Mouse (Mus musculus) gastrocnemius, postnatal 14 days (tissue): Measurements from ENCODE around the gene Alox5ap. TPM values are rescaled to one million over a fixed set of nuclear protein-coding genes. Genes with fewer than 3 reads are reported as not detected.

ENCODE experiments used
- DNase-seq: peaks from one replicate; pipeline ENCODE4 v3.0.0; 2021; ENCODE audit warnings: mixed read lengths
- intact Hi-C: fragments of 180-260 bp; cut with DNase I; formaldehyde crosslinking; loops from one replicate; pipeline ENCODE4 v1.15.1; 2025; ENCODE audit warnings: low total_unique reads
- long read RNA-seq, 2 experiments: library from polyadenylated mRNA; stranded (forward); transcript quantifications; one replicate each; pipeline ENCODE4 v2.0.0; 2021
- total RNA-seq, 2 experiments: library from RNA; stranded (reverse); gene quantifications; 2 replicates each; pipeline ENCODE4 v1.2.3; 2021

Gene Alox5ap
- 1 to 10 TPM; 8.2 to 9.5 TPM for total RNA-seq
- long read RNA-seq, experiment 1, partial matches to known transcripts, result 0 of 2 reads
- long read RNA-seq, experiment 1, other reads (novel, unspliced or antisense), result 1 of 2 reads
- long read RNA-seq, experiment 2, partial matches to known transcripts, result 0 of 3 reads
- long read RNA-seq, experiment 2, other reads (novel, unspliced or antisense), result 2 of 3 reads

DNA sequence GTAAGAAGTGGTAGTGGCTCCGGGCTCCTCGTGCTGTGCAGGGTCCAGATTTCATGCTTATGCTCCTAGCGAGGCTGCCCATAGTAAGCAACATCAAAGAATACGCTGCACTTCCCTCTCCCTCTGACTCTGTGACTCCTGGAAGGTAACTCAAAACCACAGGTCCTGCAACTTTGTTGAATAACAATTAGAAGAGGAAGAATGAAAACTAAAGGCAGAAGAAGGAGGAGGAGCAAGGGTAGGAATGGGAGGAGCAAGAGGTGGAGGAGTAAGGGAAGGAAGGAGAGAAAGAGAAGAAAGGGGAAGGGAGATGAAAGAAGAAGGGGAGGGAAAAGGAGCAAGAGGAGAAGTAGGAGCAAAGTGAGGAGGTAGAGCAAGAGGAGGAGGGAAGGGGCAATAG, at the start of gene Alox5ap:
Alox5ap (plus strand) TSS at position 363 of the 400 bp plus-strand sequence.
- intact Hi-C loops, result no loop called here
- no peak for DNase-seq

DNA sequence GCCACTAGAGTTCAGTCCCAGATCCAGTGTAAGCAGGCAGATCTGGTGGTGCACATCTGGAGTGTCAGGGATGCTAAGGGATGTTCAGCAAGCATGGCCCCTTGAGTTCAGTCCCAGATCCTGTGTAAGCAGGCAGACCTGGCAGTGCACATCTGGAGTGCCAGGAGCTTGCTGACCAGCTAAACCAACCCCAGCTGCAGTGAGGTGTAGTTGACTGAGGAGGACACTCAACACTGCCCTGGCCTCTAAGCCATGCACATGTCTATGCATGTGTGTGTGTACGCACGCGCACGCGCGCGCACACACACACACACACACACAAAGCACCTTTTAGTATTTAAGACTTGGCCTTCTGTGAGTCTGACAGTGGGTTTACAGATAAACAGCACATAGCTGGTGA, 49.0 kb upstream of the Alox5ap start:
- intact Hi-C loops, result no loop called here
- DNase-seq, result no peak

DNA sequence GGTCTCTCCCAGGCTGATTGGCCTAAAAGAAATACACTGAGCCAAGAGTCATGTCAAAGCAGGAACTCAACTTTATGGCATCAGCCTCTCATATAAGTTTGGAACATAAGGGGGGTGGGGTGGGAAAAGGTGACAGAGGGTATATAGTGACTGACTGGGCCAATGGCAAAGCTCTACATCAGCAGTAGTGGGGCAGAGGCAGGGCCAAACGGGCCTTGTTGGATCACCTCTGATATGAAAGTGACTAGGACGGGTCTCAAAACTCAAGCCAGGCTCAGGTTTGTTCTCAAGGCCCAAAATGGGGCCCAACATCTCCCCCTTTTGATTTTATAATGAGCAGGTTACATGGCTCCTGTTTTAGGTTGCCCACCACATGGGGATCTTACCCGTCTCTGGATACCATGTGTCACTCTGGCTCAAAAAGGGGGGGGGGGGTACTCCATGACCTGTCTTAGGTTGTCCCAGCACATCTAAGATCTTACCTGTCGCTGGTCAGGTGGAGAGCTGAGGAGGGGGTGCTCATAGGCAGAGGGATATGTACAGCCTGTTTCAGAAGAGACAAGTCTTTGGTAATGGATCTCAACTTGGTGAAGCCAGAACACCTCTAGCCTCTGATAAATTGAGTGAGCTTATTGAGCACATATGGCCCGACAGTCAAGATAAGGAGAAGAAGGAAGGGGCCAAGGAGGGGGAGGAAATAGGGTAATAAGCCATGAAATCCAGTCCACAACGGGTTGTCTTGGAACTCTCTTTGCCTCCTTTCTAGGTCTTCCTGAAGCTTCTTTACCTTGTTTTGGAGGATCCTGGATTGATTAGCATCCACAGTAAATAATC, 46.8 kb upstream of the Alox5ap start:
- no peak for DNase-seq
- intact Hi-C loops, result no loop called here

DNA sequence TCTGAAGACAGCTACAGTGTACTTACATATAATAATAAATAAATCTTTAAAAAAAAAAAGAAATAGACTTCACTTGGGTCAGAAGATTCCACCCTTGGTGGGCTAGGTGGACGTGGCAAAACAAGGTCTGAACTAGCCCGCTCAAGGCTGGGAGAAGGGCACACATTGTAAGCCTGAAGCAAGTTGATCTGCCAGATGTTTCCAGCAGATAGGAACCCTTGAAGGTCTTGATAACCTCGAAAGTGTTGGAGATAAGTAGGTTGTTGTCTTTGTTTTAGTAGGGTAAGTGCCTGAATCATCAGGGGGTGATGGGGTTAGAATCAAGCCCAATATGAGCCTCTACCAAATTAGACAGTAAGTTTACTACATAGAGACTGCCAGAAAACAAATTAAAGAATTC, 45.1 kb upstream of the Alox5ap start:
- DNase-seq, result no peak
- intact Hi-C loops, result no loop called here

DNA sequence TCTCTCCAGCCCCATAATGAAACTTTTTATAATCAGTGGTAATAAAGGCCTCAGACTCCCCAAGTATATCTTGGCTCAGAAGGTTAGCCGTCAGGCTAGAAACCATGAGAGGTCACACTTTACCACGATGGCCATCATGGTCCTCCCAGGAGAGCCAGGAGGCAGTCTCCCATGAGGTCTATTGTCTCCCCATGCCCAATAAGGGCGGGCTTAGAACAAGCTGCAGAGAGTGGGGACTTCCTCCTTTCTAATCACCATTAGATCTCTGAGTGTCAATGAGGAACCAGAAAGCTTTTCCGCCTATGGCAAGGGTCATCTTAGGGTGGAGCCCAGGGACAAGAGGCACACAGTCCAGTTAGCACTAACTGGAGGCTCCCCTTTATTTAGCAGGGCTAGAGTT, 43.2 kb upstream of the Alox5ap start:
- no peak for DNase-seq
- intact Hi-C loops, result no loop called here

DNA sequence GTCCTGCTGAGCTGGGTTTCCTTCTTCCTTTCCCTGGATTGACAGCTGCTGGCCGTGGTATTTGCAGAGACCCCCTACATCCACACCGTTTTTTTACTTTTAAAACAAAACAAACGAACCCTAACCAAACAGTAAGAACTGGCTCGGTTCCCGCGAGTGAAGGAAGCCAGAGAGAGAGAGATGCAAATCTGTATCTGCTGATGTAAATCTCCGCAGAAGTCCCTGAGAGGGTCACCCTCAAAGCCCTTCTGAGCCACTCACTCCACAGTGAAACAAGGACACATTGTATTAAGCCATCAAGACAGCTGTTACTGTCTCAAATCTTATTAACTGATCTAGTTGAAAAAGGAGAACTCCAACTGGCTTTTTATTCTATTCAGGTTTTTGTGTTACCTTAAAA, 39.9 kb upstream of the Alox5ap start:
- no peak for DNase-seq
- intact Hi-C loops, result no loop called here

DNA sequence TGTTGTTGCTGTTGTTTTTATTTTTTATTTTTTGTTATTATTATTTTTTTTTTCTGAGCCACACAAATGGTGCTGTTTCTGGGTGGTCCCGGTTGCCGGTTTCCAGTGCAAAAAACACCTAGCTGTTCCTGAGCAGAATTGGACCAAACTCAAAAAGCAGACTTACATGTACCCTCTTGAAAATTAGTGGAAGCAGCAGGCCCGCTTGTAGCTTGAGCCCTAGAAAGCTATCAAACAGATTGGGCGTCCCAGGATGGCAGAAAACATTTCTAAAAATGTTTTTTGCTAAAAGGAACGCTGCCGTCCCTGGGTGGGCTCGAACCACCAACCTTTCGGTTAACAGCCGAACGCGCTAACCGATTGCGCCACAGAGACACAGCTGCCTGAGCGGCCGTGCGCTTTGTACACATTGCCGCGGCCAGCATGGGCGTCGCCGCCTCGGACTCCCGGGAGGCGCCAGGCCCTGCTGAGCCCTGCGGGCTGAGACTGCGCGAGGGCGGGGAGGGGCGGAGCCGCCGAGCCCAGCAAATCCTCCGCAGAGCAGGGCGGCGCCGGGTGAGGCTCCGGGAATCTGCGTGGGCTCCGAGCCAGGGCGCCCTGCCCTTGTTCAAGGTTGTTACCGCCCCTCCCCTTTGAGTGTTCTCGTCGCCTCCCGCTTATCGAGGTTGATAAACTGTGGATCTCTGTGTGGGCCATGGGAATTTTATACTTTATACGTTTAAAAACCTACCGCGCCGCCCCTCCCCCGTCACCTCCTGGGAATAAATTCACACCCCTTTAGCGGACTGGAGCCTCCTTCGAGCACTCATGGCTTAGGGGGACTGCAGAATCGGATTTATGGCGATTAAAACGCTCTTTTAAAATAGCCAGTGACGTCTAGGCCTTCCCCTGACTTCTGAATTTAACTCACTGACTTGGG, 35.6 kb upstream of the Alox5ap start:
- DNase-seq, result peak; percentile 99
- intact Hi-C loops, result no loop called here

DNA sequence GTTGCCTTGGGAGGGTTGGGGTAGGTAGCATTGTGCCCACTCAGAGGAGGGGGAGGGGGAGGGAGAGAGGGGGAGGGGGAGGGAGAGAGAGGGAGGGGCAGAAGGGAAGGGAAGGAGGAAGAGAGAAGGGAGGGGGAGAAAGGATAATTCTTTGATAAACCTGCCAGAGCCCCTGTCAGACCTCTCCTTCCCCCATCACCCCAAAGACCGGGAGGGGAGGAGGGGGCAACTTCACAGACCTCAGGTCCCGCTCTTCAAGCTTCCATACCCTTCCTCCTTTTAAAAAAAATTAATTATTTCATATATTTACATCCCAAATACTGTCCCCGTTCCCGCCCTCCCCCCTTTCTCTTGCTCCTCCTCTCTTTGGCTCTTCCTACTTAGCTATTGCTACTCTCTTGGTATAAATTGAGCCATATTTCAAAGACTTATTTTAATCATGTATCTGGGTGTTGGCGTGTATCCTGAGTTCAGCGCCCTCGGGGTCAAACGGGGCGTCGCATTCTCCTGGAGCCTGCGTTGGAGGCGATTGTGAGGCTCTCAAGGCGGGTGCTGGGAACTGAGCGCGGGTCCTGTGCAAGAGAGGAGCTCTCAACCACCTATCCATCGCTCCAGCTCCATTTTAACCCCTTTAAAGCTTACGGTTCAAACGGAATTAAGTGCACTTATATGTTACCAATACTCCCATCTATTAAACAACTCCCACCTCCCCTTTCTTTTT, 34.8 kb upstream of the Alox5ap start:
- DNase-seq, result no peak
- intact Hi-C loops, result no loop called here

DNA sequence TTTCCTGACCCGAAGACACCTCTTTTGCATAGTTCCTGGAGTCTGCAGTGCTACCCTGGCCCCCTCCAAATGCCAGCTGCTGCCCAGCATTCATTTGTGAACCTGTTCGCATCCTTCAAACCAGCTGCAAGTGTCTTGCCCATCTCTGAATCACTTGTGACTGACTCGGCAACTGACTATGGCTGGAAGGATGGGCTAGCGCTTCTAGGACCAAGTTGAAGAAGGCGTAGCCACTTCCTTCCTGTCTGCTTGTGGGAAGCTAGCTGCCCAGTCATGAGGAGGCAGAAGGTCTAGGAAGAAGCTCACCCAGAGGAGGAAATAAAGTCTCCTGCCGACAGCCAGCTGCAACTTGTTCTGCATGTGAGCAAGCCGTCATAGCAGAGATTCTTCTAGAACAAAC, 29.6 kb upstream of the Alox5ap start:
- DNase-seq, result no peak
- intact Hi-C loops, result no loop called here

DNA sequence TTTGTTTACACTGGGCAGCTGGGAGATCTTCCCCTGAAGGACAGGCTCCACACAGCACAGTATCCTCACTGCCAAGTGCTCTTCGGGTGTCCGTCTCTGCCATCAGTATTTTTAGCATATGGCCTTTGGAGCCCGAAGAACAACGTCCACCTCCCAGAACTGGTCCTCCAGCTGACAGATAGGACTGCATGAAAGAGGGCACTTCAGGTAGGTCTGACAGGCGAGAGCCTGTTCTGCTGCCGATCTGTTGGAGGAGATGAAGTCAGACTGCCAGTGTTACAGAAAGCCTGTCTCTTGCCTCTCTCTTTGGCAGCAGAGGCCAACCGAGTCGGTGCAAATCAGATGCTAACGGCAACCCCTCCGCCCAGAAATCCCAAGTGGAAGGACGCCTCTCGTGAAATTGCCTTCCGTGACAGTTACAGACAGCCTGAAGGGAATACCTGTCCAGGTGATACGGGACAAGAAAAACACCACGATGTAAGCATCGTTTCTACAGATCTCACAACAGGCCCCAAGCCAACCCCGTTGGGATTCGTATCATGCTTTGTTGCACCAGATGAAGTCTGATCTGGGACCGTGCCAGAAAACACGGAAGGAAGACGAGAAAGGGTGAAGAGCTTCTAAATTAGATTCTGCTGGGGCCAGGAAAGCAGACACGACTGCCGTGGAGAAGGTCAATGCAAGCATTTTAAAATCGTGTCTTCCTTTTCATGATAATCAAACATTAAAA, 27.2 kb upstream of the Alox5ap start:
- intact Hi-C loops, result no loop called here
- no peak for DNase-seq

DNA sequence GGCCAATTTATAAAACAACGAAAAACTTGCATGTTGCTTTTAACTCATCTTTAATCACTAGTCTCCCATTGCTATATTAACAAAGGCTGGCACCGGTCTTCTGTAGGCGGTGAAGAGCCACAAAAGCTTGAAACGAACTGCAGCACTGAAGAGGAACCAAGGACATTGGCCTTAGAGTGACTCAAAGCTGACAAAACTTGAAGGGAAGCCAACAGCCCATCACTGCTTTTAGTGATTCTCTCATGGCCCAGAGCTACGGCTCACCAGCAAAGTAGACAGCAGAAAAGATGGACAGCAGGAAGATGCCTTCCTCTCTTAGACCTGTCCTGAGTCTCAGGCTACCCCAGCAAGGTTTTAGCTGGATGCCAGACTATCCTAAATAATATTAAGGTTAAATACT, 22.1 kb upstream of the Alox5ap start:
- intact Hi-C loops, result no loop called here

DNA sequence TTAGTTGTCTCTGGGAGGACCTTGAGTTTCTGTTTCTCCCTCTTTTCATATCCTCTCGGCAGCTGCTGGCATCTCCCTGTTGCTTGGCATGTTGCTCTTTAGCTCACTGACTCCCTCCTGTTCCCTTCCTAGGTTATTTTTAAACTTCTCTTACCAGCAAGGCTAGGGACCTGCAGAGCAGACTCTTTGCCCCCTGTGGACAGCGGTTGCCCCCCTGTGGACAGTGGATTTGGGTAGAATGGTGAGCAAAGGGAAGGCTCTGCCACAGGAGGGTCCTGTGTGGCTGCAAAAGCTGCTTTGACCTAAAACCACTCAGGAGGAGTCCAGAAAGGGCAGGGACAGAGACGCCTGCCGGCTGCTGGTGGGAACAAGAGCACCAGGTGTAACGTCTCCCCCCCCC, 21.5 kb upstream of the Alox5ap start:
- peak; percentile 10 for DNase-seq
- intact Hi-C loops, result no loop called here

More for the DNA sequence above, 22.1 kb upstream of the Alox5ap start:
- no peak for DNase-seq

DNA sequence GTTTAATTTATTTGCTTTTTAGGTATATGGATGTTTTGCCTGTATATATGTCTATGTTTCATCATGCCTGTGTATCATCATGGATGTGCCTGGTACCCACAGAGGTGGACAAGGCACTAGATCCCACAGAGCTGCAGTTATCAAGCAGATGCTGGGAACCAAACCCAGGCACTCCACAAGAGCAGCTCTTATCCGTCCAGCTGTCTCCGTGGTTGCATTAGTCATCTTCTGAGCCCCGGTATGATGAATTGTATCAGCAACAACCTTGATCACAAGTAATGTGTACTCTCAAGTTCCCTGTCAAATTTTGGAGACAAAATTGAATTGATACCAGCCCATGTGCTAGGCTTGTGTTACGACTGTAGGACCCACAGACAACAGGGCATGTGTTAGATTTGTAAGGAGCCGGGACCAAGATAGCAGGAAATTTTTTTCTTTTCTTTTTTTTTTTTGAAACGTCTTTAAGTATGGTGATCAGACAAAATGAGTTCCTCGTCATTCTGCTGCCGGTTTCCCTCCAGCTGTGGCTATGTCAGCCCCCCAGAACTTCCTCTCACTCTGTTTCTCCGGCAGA, 19.1 kb upstream of the Alox5ap start:
- intact Hi-C loops, result no loop called here
- DNase-seq, result no peak

DNA sequence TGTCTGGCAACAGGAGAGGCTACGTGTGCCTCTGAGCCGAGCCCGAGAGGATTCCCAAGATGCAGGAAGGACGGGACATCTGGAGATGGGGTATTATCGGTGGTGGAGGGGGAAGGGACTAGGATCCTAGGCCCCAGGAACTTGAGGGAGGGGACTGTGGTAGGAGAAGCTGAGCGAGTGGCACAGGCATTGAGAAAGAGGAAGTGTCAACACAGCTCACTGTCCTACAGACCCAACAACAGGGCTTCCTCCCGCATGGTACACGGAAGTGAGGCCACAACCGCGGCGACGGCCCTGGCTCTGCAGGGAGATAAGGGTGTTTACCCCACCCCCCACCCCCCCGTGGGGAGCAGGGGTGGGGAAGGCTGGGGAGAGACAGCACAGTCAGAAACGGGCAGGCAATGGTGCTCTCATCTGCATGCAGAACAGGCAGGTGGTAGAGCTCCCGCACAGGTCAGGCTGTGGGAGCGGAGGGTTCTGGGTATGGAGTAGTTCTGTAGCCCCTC, 18.5 kb upstream of the Alox5ap start:
- DNase-seq, result peak; percentile 40
- intact Hi-C loops, result no loop called here

DNA sequence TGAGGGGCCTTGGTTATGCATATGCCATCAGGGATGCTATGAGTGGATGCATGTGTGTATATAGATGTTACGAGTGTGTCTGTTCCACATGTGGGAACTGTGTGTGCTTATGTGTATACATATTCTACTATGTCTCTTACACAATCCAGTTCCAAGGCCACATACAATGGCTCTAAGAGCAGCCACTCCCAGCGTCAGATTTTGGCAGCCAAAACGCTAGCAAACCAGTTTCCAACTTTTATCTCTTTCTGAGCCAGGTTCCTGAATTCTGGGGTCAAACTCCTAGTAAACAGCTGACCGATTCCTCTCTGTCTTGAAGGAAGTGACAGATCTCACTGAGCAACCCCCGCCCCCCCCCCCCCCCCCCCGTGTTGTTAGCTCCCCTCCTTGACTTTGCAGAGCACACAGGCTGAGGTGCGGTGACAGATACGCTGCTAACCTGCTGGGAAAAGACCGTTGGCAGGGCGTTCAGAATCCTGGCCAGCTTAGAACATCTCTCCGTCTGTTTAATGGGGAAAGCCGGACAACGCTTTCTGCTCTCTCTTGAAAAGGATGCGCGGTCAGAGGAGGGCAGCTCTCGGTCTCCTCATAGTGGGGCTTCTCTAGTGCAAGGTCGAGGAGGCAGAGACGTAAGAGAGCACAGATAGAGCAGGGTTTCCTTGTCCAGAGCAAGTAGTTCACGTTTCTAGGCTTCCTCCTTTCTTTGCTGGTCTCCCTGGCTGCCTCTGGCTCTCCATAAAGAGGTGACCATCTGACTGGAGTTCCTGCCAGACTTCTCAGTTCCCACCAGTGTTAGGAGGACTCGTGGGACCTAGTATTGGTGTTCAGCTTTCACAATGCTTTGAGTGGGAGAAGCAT, 17.3 kb upstream of the Alox5ap start:
- intact Hi-C loops, result no loop called here
- peak; percentile 29 for DNase-seq

DNA sequence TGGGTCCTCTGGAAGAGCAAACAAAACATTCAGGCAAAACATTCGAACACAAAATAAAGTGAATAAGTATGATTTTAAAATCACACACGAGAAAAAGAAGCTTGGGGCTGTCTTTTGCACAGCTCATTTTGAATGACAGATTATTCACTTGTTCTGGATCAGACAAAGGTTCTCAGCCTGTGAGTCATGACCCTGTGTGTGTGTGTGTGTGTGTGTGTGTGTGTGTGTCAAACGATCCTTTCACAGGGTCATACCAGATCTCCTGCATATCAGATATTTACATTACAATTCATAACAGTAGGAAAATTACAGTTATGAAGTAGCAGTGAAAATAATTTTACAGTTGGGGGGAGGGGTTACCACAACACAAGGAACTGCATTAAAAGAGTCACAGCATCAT, 12.3 kb upstream of the Alox5ap start:
- intact Hi-C loops, result no loop called here

DNA sequence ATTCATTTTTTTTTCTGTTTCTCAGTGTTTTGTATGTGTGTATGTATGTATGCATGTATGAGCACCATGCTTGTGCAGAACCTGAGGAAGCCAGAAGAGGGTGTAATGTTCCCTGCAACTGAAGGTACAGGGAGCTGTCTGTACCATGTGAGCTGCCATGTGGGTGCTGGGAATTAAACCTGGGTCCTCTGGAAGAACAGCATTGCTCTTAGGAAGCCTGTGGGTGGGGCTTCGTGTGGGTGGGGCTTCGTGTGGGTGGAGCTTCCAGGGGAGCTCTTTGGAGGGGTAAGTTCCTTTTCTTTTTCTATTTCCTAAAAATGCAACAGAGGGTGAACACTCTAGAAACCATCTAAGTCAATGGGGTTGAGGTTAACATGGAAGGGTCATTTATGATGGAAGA, 11.1 kb upstream of the Alox5ap start:
- no peak for DNase-seq
- intact Hi-C loops, result no loop called here

More for the DNA sequence above, 12.3 kb upstream of the Alox5ap start:
- no peak for DNase-seq

DNA sequence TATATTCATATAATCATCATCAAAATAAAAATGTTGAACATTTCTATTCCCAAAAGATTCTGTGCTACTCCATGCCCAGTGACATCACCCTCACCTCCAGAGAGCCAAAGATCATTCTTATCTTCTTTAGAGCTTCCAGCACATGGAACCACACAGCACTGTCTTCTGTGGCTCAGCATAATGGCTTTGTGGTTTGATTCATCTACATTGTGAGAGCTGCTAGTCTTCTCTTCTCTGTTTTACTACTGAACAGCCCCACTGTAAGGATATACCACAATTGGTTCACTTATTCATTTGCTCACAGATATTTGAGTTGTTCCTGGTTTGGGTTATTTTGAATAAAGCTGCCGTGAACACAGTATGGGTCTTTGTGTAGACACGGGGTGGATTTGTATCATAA, 9.0 kb upstream of the Alox5ap start:
- intact Hi-C loops, result no loop called here
- no peak for DNase-seq
